Mouse (Mus musculus) adrenal gland, postnatal 10 days (tissue): ENCODE measurements around the gene Lrrc20. TPM values are rescaled to one million over a fixed set of nuclear protein-coding genes. Genes with fewer than 3 reads are reported as not detected.

ENCODE experiments used
- total RNA-seq, 2 experiments: library from RNA; stranded (reverse); gene quantifications; 2 replicates each; pipeline ENCODE4 v1.2.3; 2021

Gene Lrrc20
- total RNA-seq, 2 experiments from 2014 or later = 10.8 to 13.6 TPM

Other genes with a start within 250 kb of the Lrrc20 start
- 1 to 10 TPM; 3.7 to 4.3 TPM for gene Adamts14, start 202.4 kb upstream of the Lrrc20 start, total RNA-seq
- under 1 TPM; 0.12 to 0.18 TPM for gene Prf1, start 178.0 kb upstream of the Lrrc20 start, total RNA-seq
- gene Pald1, start 92.3 kb upstream of the Lrrc20 start, total RNA-seq = 10 to 100 TPM; 53.0 to 66.0 TPM
- under 1 TPM in 1 of 2 experiments, not detected in 1; 0.36 TPM for gene Nodal, start 57.8 kb upstream of the Lrrc20 start, total RNA-seq
- 100 to 1,000 TPM; 116 to 127 TPM for gene Eif4ebp2, start 23.1 kb upstream of the Lrrc20 start, total RNA-seq
- gene Npffr1, start 119.7 kb downstream of the Lrrc20 start, total RNA-seq = under 1 TPM; 0.24 to 0.33 TPM
- gene Ppa1, start 172.8 kb downstream of the Lrrc20 start, total RNA-seq = 100 to 1,000 TPM; 110 to 122 TPM
- gene Sar1a, start 204.5 kb downstream of the Lrrc20 start, total RNA-seq = 100 to 1,000 TPM; 161 to 179 TPM
- gene Tysnd1, start 219.7 kb downstream of the Lrrc20 start, total RNA-seq = 10 to 100 TPM; 84.3 to 87.3 TPM
- 100 to 1,000 TPM; 292 TPM for gene Aifm2, start 239.5 kb downstream of the Lrrc20 start, total RNA-seq